Mouse (Mus musculus) intestine, embryonic 16.5 days (tissue): ENCODE results near the gene Syn3. TPM values are rescaled to one million over a fixed set of nuclear protein-coding genes. Genes with fewer than 3 reads are reported as not detected.

ENCODE experiments used
- ATAC-seq: fragments of 200-750 bp; cut with Nextera tagmentation; 2 replicates; pipeline ENCODE4 v1.8.0; 2017; ENCODE audit warnings: moderate TSS enrichment, moderate library complexity
- H3K27ac ChIP-seq: fragments of 300-500 bp; sonication (generic); 2 replicates; pipeline ENCODE4 v1.5.1; 2014; ENCODE audit warnings: mild to moderate bottlenecking, low read length
- H3K27me3 ChIP-seq: fragments of 300-500 bp; sonication (generic); replicated peaks from 2 replicates; pipeline ENCODE4 v1.6.1; 2014; ENCODE audit warnings: low read length, control low read depth, mixed read lengths; ENCODE audit not compliant: control insufficient read depth, insufficient read depth
- H3K36me3 ChIP-seq: fragments of 300-500 bp; sonication (generic); 2 replicates; pipeline ENCODE4 v1.6.1; 2014; ENCODE audit warnings: low read length, control low read depth; ENCODE audit not compliant: control insufficient read depth, insufficient read depth
- H3K4me1 ChIP-seq: fragments of 300-500 bp; sonication (generic); 2 replicates; pipeline ENCODE4 v1.6.1; 2014; ENCODE audit warnings: low read length, control low read depth, mixed read lengths; ENCODE audit not compliant: control insufficient read depth, insufficient read depth
- H3K4me2 ChIP-seq: fragments of 300-500 bp; sonication (generic); 2 replicates; pipeline ENCODE4 v1.6.1; 2014; ENCODE audit warnings: low read depth, low read length, control low read depth
- H3K4me3 ChIP-seq: fragments of 300-500 bp; sonication (generic); 2 replicates; pipeline ENCODE4 v1.5.1; 2014; ENCODE audit warnings: mild to moderate bottlenecking, low read length
- H3K9ac ChIP-seq: fragments of 300-500 bp; sonication (generic); 2 replicates; pipeline ENCODE4 v1.6.1; 2014; ENCODE audit warnings: low read depth, low read length
- H3K9me3 ChIP-seq: fragments of 300-500 bp; sonication (generic); 2 replicates; pipeline ENCODE4 v1.6.1; 2016; ENCODE audit warnings: low read length, control low read depth; ENCODE audit not compliant: control insufficient read depth
- WGBS: fragments of 180-500 bp; shearing (Covaris S2); extraction: QIAGEN DNeasy Blood & Tissue Kit; methylation state at CpG from one replicate; pipeline ENCODE4 v1.1.7; 2014; 5-methylcytosine and 5-hydroxymethylcytosine counted together
- polyA plus RNA-seq: library from polyadenylated mRNA; unstranded; fragments of >200 nt; fragmentation: Nextera tagmentation; extraction: Ambion mirVana; gene quantifications from 2 replicates; pipeline ENCODE4 v1.2.1, GENCODE M21; 2015

The Syn3 gene
- polyA plus RNA-seq, 1 experiment from 2014 or later: 2.3 TPM

DNA sequence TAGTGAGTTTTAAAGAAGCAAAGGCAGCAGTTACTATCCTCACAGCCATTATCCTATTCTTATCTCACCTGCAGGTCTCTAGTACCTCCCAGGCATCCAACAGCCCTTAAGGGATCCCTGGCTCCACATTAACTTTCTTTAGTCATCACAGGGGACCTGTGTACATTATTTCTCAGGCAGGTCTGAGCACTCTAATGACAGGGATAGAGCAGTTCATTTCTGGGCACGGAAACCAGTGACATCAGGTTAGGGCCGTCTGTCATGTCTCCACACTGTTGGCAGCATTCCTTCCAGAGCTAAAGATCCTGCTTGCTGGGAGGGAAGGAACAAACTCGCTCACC is 477.3 kb downstream of the Syn3 start:
- H3K9ac ChIP-seq: peak overlapping the region; percentile 83

GRCm38 (mm10) chr10:86018813-86019212 is 479.9 kb downstream of the Syn3 start:
- Histone ChIP-seq H3K9ac (no peak overlapping the region), H3K4me1 (peaks cover 3% of the 10 kb centered on the region), H3K36me3 (no peaks in the 10 kb centered on the region), H3K4me2 (no peak overlapping the region), H3K27me3 (no peaks in the 10 kb centered on the region), H3K4me3 (no peak overlapping the region), H3K27ac (no peak overlapping the region), H3K9me3 (no peaks in the 10 kb centered on the region)
- WGBS: 44% methylated on average over 5 of the region's 5 CpGs
- no peak for ATAC-seq

More for the DNA sequence above, 477.3 kb downstream of the Syn3 start:
- Histone ChIP-seq H3K4me3 (peak overlapping the region; percentile 69), H3K27me3 (no peaks in the 10 kb centered on the region), H3K27ac (no peak overlapping the region), H3K36me3 (no peaks in the 10 kb centered on the region), H3K9me3 (no peaks in the 10 kb centered on the region), H3K4me2 (peak overlapping the region; percentile 49), H3K4me1 (peaks cover 3% of the 10 kb centered on the region)
- 0% methylated on average over 3 of the region's 3 CpGs for WGBS
- peak; percentile 48 for ATAC-seq

DNA sequence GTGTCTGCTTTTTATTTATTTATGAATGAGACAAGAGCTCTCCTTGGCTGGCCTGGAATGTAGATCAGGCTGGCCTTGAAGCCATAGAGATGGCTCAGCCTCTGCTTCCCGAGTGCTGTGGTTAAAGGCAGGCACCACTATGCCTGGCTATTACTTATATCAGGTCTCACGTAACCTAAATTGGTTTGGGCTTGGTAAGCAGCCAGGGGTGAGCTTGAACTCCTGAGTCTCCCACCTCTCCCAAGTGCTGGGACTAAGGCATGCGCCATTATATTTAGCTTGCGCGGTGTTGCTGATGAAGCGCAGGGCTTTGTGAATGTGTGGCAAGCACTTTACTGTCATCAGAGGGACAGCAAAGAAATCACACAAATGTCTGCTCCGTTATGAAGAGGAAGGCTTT is 480.9 kb downstream of the Syn3 start:
- H3K9me3 ChIP-seq: no peaks in the 10 kb centered on the region
- no peak overlapping the region for H3K9ac ChIP-seq
- no peak overlapping the region for H3K4me3 ChIP-seq
- no peaks in the 10 kb centered on the region for H3K36me3 ChIP-seq
- WGBS: 91% methylated on average over 7 of the region's 7 CpGs
- no peak for ATAC-seq
- H3K27ac ChIP-seq: no peak overlapping the region
- peaks cover under 1% of the 10 kb centered on the region for H3K4me1 ChIP-seq
- no peak overlapping the region for H3K4me2 ChIP-seq
- H3K27me3 ChIP-seq: no peaks in the 10 kb centered on the region

GRCm38 (mm10) chr10:86011781-86012180 is 486.9 kb downstream of the Syn3 start, which contains the start of gene Bpifc:
TSS of gene Bpifc (minus strand) at chr10:86011895.
- H3K9ac ChIP-seq: no peak within 1 kb of the TSS
- H3K9me3 ChIP-seq: no peaks in the 10 kb centered on the region
- no peaks in the 10 kb centered on the region for H3K36me3 ChIP-seq
- ATAC-seq: peak; percentile 36; the same call in 1 of the 2 replicates
- H3K27ac ChIP-seq: no peak within 1 kb of the TSS
- no peaks in the 10 kb centered on the region for H3K27me3 ChIP-seq
- WGBS: 78% methylated on average over 2 of the region's 2 CpGs
- no peak within 1 kb of the TSS for H3K4me3 ChIP-seq
- H3K4me2 ChIP-seq: no peak within 1 kb of the TSS
- no peaks in the 10 kb centered on the region for H3K4me1 ChIP-seq

GRCm38 (mm10) chr10:86011172-86011571 is 487.5 kb downstream of the Syn3 start:
- H3K4me2 ChIP-seq: no peak overlapping the region
- H3K9me3 ChIP-seq: no peaks in the 10 kb centered on the region
- H3K4me3 ChIP-seq: no peak overlapping the region
- H3K9ac ChIP-seq: no peak overlapping the region
- no peaks in the 10 kb centered on the region for H3K4me1 ChIP-seq
- WGBS: 82% methylated on average over 2 of the region's 2 CpGs
- no peak for ATAC-seq
- H3K36me3 ChIP-seq: no peaks in the 10 kb centered on the region
- no peaks in the 10 kb centered on the region for H3K27me3 ChIP-seq
- H3K27ac ChIP-seq: no peak overlapping the region

DNA sequence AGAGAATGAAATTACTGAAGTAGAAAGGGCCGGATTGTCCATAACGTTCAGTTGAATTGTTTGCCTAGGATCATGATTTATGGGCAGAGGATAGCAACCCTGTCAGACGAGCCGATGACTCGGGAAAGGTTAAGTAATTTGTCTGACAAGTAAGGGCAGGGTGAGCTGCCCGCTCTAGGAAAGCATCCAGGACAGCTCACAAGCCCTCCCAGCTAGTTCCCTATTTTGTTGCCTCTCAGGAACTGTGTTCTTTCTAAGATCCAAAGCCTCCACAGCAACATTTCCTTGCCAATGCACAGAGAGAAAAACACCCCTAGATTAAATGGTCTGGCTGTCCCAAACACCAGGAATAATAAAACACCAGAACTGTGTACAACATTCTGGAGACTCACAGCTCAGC is 488.1 kb downstream of the Syn3 start:
- Histone ChIP-seq H3K4me2 (no peak overlapping the region), H3K9ac (no peak overlapping the region), H3K4me1 (no peaks in the 10 kb centered on the region), H3K4me3 (no peak overlapping the region), H3K36me3 (no peaks in the 10 kb centered on the region), H3K27me3 (no peaks in the 10 kb centered on the region), H3K27ac (no peak overlapping the region), H3K9me3 (no peaks in the 10 kb centered on the region)
- no peak for ATAC-seq
- WGBS: 11% methylated on average over 6 of the region's 6 CpGs

- WGBS: 91% methylated on average over 2 of the region's 2 CpGs
- Histone ChIP-seq H3K9me3 (no peaks in the 10 kb centered on the region), H3K4me2 (no peak overlapping the region), H3K4me3 (no peak overlapping the region), H3K9ac (no peak overlapping the region), H3K36me3 (no peaks in the 10 kb centered on the region), H3K4me1 (no peaks in the 10 kb centered on the region), H3K27ac (no peak overlapping the region), H3K27me3 (no peaks in the 10 kb centered on the region)
- ATAC-seq: no peak
These were observed 489.0 kb downstream of the Syn3 start for GRCm38 (mm10) chr10:86009688-86010087.

GRCm38 (mm10) chr10:86006455-86006854 is 492.2 kb downstream of the Syn3 start:
- no peak for ATAC-seq
- Histone ChIP-seq H3K27ac (no peak overlapping the region), H3K4me2 (no peak overlapping the region), H3K27me3 (no peaks in the 10 kb centered on the region), H3K4me1 (no peaks in the 10 kb centered on the region), H3K9me3 (no peaks in the 10 kb centered on the region), H3K36me3 (no peaks in the 10 kb centered on the region), H3K9ac (no peak overlapping the region), H3K4me3 (no peak overlapping the region)
- 79% methylated on average over 5 of the region's 5 CpGs for WGBS

Other genes starting within 250 kb of the Syn3 start
- 43.4 and 43.7 TPM in 2 replicates for gene Timp3, start 198.5 kb downstream of the Syn3 start, polyA plus RNA-seq
- 735 and 756 TPM in 2 replicates for gene Hsp90b1, start 206.6 kb upstream of the Syn3 start, polyA plus RNA-seq
- gene Ttc41, start 206.9 kb upstream of the Syn3 start, polyA plus RNA-seq: 1.5 TPM in 2 replicates